Mouse (Mus musculus): Measurements from ENCODE around the gene Fis1. TPM values are rescaled to one million over a fixed set of nuclear protein-coding genes. Genes with fewer than 3 reads are reported as not detected.
A peak's percentile ranks its signal among the peaks of the same experiment; 100 is the strongest.

Fis1 gene
- total RNA-seq, 1 experiment from 2014 or later = 216 TPM

- ATAC-seq (replicated peaks; ENCODE audit: insufficient number of reproducible peaks, low FRiP score, low TSS enrichment, poor library complexity, severe bottlenecking) = no peak
These were observed 10.0 kb downstream of the Fis1 start for GRCm38 (mm10) chr5:136962966-136963540.

- no peak for ATAC-seq (replicated peaks; ENCODE audit: insufficient number of reproducible peaks, low FRiP score, low TSS enrichment, poor library complexity, severe bottlenecking)
These were observed 12.1 kb downstream of the Fis1 start for GRCm38 (mm10) chr5:136965210-136965609.

GRCm38 (mm10) chr5:136965686-136966085 lies 12.6 kb downstream of the Fis1 start:
- no peak for ATAC-seq (replicated peaks; ENCODE audit: insufficient number of reproducible peaks, low FRiP score, low TSS enrichment, poor library complexity, severe bottlenecking)

DNA sequence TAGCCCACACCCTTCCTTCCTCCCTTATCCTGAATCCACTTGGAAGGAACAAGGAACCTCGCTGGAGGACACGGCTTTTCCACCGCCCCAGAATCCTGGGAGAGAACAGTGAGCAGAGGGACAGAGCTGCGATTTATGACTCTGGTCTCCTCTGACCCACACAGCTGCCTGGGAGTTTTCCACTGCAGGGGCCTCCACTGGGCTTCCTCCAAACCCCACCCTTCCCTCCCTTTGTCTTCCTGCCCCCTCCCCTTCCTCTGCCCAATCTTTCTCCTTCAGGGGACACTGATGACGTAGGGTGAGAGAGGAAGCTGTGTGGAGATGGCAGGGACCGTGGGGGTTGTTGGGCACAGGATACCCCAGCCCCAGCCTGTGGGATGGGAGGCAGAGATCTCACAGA lies 13.3 kb downstream of the Fis1 start, which contains the start of gene Cldn15:
Gene Cldn15 (plus strand): TSS at position 286 of the 400 bp plus-strand sequence.
- no peak for ATAC-seq (replicated peaks; ENCODE audit: insufficient number of reproducible peaks, low FRiP score, low TSS enrichment, poor library complexity, severe bottlenecking)

GRCm38 (mm10) chr5:136966861-136967455 lies 13.9 kb downstream of the Fis1 start:
- ATAC-seq (replicated peaks; ENCODE audit: insufficient number of reproducible peaks, low FRiP score, low TSS enrichment, poor library complexity, severe bottlenecking) = no peak

GRCm38 (mm10) chr5:136967592-136967991 lies 14.5 kb downstream of the Fis1 start:
- no peak for ATAC-seq (replicated peaks; ENCODE audit: insufficient number of reproducible peaks, low FRiP score, low TSS enrichment, poor library complexity, severe bottlenecking)

DNA sequence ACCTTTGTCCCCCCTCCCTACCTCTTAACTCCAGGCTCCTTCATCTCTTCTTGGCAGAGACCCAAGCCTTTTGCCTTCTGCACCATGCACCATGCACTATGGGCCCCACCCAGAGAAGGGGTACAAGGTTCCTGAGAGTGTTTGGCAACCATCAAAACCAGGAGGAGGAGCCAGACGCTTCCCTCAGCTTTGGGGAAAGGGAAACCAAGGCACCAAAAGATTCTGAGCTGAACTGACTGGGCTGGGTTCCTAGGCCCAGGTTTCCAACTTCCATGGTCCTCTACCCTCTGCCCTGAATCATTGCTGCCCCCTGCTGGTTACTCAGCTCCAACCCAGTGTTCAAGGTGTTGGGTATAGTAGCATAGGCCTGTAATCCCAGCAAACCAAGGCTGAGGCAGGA lies 17.6 kb downstream of the Fis1 start:
- peak; percentile 64 for ATAC-seq (replicated peaks; ENCODE audit: insufficient number of reproducible peaks, low FRiP score, low TSS enrichment, poor library complexity, severe bottlenecking)

DNA sequence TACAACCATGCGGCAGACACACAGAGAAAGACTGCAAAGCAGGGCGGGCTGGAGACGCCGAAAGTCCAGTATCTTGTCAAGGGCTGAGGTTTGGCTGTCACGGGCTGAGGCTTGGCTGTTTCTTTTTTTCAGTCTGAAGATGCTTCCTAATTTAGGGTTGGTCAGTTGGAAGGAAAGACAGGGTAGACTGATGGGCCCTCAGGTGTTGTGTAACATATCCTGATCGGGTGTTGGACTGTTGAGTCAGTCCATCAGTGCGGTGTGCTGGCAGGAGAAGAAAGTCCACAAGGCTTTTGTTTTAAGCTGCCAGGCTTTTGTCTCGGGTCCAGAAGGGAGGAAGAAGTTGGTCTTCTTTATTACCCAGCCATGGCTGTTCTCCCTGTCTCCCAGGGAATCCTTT lies 20.6 kb downstream of the Fis1 start:
- ATAC-seq (replicated peaks; ENCODE audit: insufficient number of reproducible peaks, low FRiP score, low TSS enrichment, poor library complexity, severe bottlenecking) = no peak

- ATAC-seq (replicated peaks; ENCODE audit: insufficient number of reproducible peaks, low FRiP score, low TSS enrichment, poor library complexity, severe bottlenecking) = peak; percentile 69
These were observed 24.7 kb downstream of the Fis1 start for GRCm38 (mm10) chr5:136977769-136978168.

GRCm38 (mm10) chr5:136979762-136980161 lies 26.7 kb downstream of the Fis1 start:
- ATAC-seq (replicated peaks; ENCODE audit: insufficient number of reproducible peaks, low FRiP score, low TSS enrichment, poor library complexity, severe bottlenecking) = peak; percentile 29

- no peak for ATAC-seq (replicated peaks; ENCODE audit: insufficient number of reproducible peaks, low FRiP score, low TSS enrichment, poor library complexity, severe bottlenecking)
These were observed 27.9 kb downstream of the Fis1 start for GRCm38 (mm10) chr5:136980974-136981373.

- ATAC-seq (replicated peaks; ENCODE audit: insufficient number of reproducible peaks, low FRiP score, low TSS enrichment, poor library complexity, severe bottlenecking) = no peak
These were observed 29.4 kb downstream of the Fis1 start for GRCm38 (mm10) chr5:136982338-136982930.

DNA sequence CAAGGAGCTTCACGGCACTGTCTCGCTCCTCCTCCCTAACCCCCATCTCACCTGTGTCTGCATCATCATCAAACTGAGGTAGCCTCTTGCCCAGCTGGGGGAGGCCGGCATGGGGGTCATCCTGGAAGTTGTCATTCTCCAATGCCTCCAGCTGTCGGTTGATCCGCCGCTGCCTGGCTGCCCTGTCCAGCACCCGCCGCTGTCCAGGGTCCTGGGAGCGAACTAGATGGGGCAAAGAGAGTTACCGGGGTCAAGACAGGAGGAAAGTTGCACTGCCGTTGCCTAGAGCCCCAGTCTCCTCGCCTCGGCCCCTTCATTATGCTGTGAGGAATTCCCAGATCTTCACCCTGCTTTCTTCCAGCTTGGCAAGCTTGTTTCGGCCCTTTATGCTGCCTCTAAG lies 31.8 kb downstream of the Fis1 start:
- ATAC-seq (replicated peaks; ENCODE audit: insufficient number of reproducible peaks, low FRiP score, low TSS enrichment, poor library complexity, severe bottlenecking) = no peak

GRCm38 (mm10) chr5:136986695-136987137 lies 33.6 kb downstream of the Fis1 start, which contains the start of gene Plod3:
Plod3 (plus strand) TSS chr5:136987019.
- ATAC-seq (replicated peaks; ENCODE audit: insufficient number of reproducible peaks, low FRiP score, low TSS enrichment, poor library complexity, severe bottlenecking) = peak; percentile 93

DNA sequence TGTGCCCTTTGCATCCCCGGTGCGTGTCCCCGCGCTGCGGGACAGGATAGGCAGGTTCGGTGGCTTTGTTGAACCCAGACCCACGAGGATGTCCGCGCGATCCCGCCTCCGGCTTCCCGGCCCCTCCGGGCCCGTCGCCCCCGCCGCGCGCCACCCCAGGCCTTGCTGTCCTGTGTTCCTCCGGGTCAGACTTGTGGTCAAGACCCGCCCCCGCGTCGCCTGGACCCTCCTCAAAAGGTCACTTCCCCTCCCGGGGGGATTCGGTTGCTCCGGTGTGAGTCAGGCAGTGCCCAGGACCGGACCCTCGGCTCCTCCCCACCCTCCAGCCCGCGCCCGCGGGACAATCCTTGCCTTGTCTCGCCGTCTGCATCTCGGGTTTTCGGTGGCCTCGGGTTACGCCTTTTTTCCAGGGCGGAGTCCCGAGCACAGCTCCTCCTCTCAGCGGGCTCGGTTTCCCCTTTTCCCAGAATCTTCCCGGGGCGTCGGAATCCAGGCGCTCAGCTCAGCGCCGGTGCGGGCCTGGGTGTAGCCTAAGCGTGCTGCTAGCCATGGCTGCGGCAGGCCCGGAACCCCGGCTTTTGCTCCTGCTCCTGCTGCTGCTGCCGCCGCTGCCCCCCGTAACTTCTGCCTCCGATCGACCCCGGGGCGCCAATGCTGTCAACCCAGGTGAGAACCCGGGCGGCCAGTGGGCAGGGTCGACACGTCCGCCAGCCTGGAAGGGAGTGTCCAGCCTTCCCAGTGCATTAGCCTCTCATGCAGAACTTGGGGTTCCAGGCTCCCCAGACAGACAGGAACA lies 34.3 kb downstream of the Fis1 start:
- no peak for ATAC-seq (replicated peaks; ENCODE audit: insufficient number of reproducible peaks, low FRiP score, low TSS enrichment, poor library complexity, severe bottlenecking)

DNA sequence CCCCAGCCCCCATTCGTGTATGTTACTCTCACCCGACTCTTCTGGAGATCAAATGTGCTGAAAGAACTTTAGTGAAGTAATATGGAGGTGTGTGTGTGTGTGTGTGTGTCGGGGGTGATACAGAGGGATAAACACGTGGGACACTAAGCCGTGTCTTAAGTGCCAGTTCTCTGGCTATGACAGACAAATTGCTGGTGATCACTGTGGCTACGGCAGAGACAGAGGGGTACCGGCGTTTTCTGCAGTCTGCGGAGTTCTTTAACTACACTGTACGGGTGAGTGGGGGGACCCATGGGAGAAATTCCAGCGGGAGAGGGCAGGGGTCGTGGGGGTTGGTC lies 34.8 kb downstream of the Fis1 start, which contains the start of gene Znhit1:
Gene Znhit1 (minus strand): TSS at position 88 of the 338 bp plus-strand sequence.
- ATAC-seq (replicated peaks; ENCODE audit: insufficient number of reproducible peaks, low FRiP score, low TSS enrichment, poor library complexity, severe bottlenecking) = no peak

- ATAC-seq (replicated peaks; ENCODE audit: insufficient number of reproducible peaks, low FRiP score, low TSS enrichment, poor library complexity, severe bottlenecking) = no peak
These were observed 35.3 kb downstream of the Fis1 start for GRCm38 (mm10) chr5:136988420-136988819.

DNA sequence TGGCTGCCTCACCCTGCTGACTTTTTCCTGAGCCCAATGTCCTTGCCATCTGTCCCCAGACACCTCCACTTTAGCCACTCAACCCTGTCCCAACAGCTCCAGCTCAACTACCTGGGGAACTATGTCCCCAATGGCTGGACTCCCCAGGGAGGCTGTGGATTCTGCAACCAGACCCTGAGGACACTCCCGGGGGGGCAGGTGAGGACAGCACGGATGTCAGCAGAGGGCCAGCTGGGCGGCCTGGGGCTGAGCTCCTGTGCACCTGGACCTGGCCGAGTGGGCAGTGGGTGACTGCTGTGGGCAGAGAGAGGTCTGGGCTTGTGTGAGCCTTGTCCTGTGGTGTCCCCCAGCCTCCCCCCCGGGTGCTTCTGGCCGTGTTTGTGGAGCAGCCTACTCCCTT lies 36.7 kb downstream of the Fis1 start:
- ATAC-seq (replicated peaks; ENCODE audit: insufficient number of reproducible peaks, low FRiP score, low TSS enrichment, poor library complexity, severe bottlenecking) = no peak

DNA sequence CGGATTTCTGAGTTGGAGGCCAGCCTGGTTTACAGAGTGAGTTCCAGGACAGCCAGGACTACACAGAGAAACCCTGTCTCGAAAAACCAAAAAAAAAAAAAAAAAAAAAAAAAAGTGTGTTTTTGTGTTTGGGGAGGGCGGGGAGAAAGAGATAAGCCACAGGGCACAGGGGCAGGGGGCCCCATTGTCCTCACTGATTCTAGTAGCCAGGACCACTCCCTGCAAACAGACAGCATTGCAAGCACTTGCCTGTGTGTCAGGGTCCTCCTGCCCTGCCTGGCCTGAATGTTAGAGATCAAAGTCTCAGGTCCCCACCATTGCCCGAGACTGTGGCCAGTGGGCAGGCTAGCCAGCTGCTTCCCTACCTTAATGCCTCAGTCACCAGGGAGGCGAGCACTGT lies 46.4 kb downstream of the Fis1 start:
- ATAC-seq (replicated peaks; ENCODE audit: insufficient number of reproducible peaks, low FRiP score, low TSS enrichment, poor library complexity, severe bottlenecking) = no peak
